Mouse (Mus musculus) layer of hippocampus, adult 18-20 months (tissue): Measurements from ENCODE around the gene Wfdc6b. TPM values are rescaled to one million over a fixed set of nuclear protein-coding genes. Genes with fewer than 3 reads are reported as not detected.

Experiments
- total RNA-seq, 2 experiments: library from RNA; stranded (reverse); gene quantifications; 2 replicates each; pipeline ENCODE4 v1.2.3; 2021

The Wfdc6b gene
- total RNA-seq, 2 experiments from 2014 or later = not detected

Other genes starting within 250 kb of the Wfdc6b start
- under 1 TPM; 0.61 to 0.77 TPM for gene Slpi, start 224.4 kb upstream of the Wfdc6b start, total RNA-seq
- gene Rbpjl, start 210.4 kb upstream of the Wfdc6b start, total RNA-seq = under 1 TPM; 0.38 to 0.42 TPM
- 10 to 100 TPM; 11.0 to 11.2 TPM for gene Matn4, start 208.4 kb upstream of the Wfdc6b start, total RNA-seq
- gene Sdc4, start 169.6 kb upstream of the Wfdc6b start, total RNA-seq = 100 to 1,000 TPM; 122 to 140 TPM
- gene Sys1, start 156.6 kb upstream of the Wfdc6b start, total RNA-seq = 10 to 100 TPM; 37.9 to 39.9 TPM
- 1 to 10 TPM; 5.4 to 9.9 TPM for gene Gm20458, start 152.6 kb upstream of the Wfdc6b start, total RNA-seq
- not detected for gene Trp53tg5, start 139.8 kb upstream of the Wfdc6b start, total RNA-seq
- gene Dbndd2, start 127.4 kb upstream of the Wfdc6b start, total RNA-seq = 100 to 1,000 TPM; 118 to 138 TPM
- gene Pigt, start 116.0 kb upstream of the Wfdc6b start, total RNA-seq = 10 to 100 TPM; 80.8 to 86.1 TPM
- under 1 TPM; 0.67 to 0.96 TPM for gene Wfdc2, start 51.1 kb upstream of the Wfdc6b start, total RNA-seq
- not detected for gene Spint3, start 40.1 kb upstream of the Wfdc6b start, total RNA-seq
- gene Wfdc6a, start 28.1 kb upstream of the Wfdc6b start, total RNA-seq = not detected
- not detected for gene Eppin, start 19.9 kb upstream of the Wfdc6b start, total RNA-seq
- gene Wfdc8, start 104 bp downstream of the Wfdc6b start, total RNA-seq = not detected
- not detected for gene Wfdc16, start 25.3 kb downstream of the Wfdc6b start, total RNA-seq
- not detected for gene Wfdc10, start 42.5 kb downstream of the Wfdc6b start, total RNA-seq
- not detected for gene Wfdc9, start 43.1 kb downstream of the Wfdc6b start, total RNA-seq
- not detected for gene Wfdc11, start 60.6 kb downstream of the Wfdc6b start, total RNA-seq
- not detected for gene Wfdc13, start 71.6 kb downstream of the Wfdc6b start, total RNA-seq
- gene Spint4, start 85.0 kb downstream of the Wfdc6b start, total RNA-seq = not detected
- gene Spint5, start 101.8 kb downstream of the Wfdc6b start, total RNA-seq = not detected
- 1 to 10 TPM; 1.4 to 1.7 TPM for gene Wfdc3, start 132.4 kb downstream of the Wfdc6b start, total RNA-seq
- 10 to 100 TPM; 33.8 to 36.0 TPM for gene Dnttip1, start 132.5 kb downstream of the Wfdc6b start, total RNA-seq
- gene Ube2c, start 156.4 kb downstream of the Wfdc6b start, total RNA-seq = under 1 TPM in 1 of 2 experiments, not detected in 1; 0.38 TPM
- not detected for gene Tnnc2, start 166.4 kb downstream of the Wfdc6b start, total RNA-seq
- gene Snx21, start 172.3 kb downstream of the Wfdc6b start, total RNA-seq = 10 to 100 TPM; 39.7 to 41.8 TPM
- gene Acot8, start 191.4 kb downstream of the Wfdc6b start, total RNA-seq = 10 to 100 TPM; 25.6 to 27.0 TPM
- 1 to 10 TPM; 9.1 to 9.3 TPM for gene Zswim3, start 191.6 kb downstream of the Wfdc6b start, total RNA-seq
- gene Zswim1, start 209.2 kb downstream of the Wfdc6b start, total RNA-seq = 10 to 100 TPM; 22.7 to 26.3 TPM
- gene Spata25, start 215.0 kb downstream of the Wfdc6b start, total RNA-seq = under 1 TPM in 1 of 2 experiments, not detected in 1; 0.43 TPM
- 100 to 1,000 TPM; 103 TPM for gene Ctsa, start 219.4 kb downstream of the Wfdc6b start, total RNA-seq
- 1 to 10 TPM; 2.5 to 3.0 TPM for gene Neurl2, start 219.9 kb downstream of the Wfdc6b start, total RNA-seq
- 10 to 100 TPM; 77.0 to 77.9 TPM for gene Pltp, start 244.2 kb downstream of the Wfdc6b start, total RNA-seq